Mouse (Mus musculus) brown adipose tissue, adult 24 weeks (tissue): ENCODE data around the gene Hba-a1. TPM values are rescaled to one million over a fixed set of nuclear protein-coding genes. Genes with fewer than 3 reads are reported as not detected.
"Not testable (repeated sequence)": the region's sequence is repeated elsewhere in the genome, so short reads cannot be mapped to it uniquely, and the experiment has no call there.

Experiments used
- H3K27ac ChIP-seq: fragments of 200-500 bp; replicated peaks from 2 replicates; pipeline ENCODE4 v1.5.1; 2012; ENCODE audit warnings: low read depth, mild to moderate bottlenecking, low read length
- H3K4me1 ChIP-seq: fragments of 200-500 bp; 2 replicates; pipeline ENCODE4 v1.6.1; 2012; ENCODE audit warnings: low read length, mixed read lengths; ENCODE audit not compliant: control insufficient read depth, insufficient read depth, insufficient read length
- H3K4me3 ChIP-seq: fragments of 200-500 bp; 2 replicates; pipeline ENCODE4 v1.5.1; 2012; ENCODE audit warnings: low read depth, mild to moderate bottlenecking, low read length, moderate library complexity; ENCODE audit not compliant: insufficient read depth
- polyA plus RNA-seq: library from polyadenylated mRNA; stranded (reverse); fragments of >200 nt; gene quantifications from 2 replicates; pipeline ENCODE4 v1.2.4, GENCODE M21; 2012; ENCODE audit not compliant: missing spikeins, insufficient read depth, insufficient read length

Gene Hba-a1
- polyA plus RNA-seq, result 66.6 and 483 TPM in 2 replicates

- not testable (repeated sequence) for H3K4me1 ChIP-seq, H3K27ac ChIP-seq, H3K4me3 ChIP-seq
Measured at GRCm38 (mm10) chr11:32283091-32283777, at the start of gene Hba-a1. Gene Hba-a1 (plus strand): TSS chr11:32283511.

GRCm38 (mm10) chr11:32233895-32234294 lies 49.4 kb upstream of the Hba-a1 start:
- no peak overlapping the region for H3K4me3 ChIP-seq
- no peaks in the 10 kb centered on the region for H3K4me1 ChIP-seq
- no peak overlapping the region for H3K27ac ChIP-seq

DNA sequence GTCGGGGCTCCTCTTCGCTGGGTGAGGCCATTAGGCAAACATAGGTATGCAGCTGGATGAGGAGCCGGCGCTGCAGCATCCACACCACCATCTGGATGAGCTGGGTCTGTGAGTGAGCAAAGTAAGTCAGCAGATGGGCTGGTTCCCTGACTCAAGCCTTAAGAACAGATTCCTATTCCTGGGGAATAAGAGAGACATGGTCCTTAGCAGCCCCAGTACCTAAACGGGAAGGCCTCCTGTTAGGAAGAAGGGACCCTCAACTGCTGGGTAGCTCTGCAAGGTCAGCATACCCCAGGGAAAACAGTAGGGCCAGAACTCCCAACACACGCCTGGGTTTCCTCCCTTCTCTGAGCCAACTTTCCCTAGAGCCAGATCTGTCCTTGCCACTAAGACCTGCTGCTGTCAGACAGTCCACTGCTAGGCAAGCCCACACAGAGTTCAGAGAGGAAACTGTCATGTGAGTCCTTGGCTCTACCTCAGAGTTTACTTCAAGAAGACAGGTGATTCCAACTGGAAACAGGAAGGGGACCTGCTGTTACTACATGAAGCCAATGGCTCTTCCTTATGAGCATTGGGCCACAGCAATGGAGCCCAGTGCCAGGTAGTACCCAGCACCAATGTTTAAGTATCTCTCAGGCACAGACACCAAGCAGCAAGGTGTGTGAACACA lies 48.4 kb upstream of the Hba-a1 start:
- Histone ChIP-seq H3K4me3 (no peak overlapping the region), H3K27ac (no peak overlapping the region), H3K4me1 (no peaks in the 10 kb centered on the region)

- no peak overlapping the region for H3K4me3 ChIP-seq
- no peak overlapping the region for H3K27ac ChIP-seq
- no peaks in the 10 kb centered on the region for H3K4me1 ChIP-seq
Measured at GRCm38 (mm10) chr11:32235646-32236045, 47.7 kb upstream of the Hba-a1 start.

DNA sequence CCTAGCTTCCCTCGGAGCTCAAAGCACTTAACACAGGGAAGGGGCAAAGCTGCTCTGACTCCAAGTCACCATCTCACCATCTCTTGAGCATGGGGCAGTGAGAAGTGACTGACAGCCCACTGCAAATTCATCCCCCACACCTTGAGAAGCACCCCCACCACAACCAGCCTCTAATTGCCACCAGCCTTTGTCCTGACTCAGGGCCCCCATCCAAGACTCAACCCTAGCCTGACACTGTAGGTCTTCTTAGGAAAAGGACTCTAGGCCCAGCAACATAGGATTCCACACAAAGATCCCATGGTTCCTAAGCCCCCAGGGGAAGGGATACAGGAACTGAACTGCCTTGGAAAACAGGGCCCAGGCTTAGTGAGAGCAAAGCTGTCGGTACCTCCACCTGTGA lies 47.2 kb upstream of the Hba-a1 start:
- Histone ChIP-seq H3K4me1 (no peaks in the 10 kb centered on the region), H3K27ac (no peak overlapping the region), H3K4me3 (no peak overlapping the region)

DNA sequence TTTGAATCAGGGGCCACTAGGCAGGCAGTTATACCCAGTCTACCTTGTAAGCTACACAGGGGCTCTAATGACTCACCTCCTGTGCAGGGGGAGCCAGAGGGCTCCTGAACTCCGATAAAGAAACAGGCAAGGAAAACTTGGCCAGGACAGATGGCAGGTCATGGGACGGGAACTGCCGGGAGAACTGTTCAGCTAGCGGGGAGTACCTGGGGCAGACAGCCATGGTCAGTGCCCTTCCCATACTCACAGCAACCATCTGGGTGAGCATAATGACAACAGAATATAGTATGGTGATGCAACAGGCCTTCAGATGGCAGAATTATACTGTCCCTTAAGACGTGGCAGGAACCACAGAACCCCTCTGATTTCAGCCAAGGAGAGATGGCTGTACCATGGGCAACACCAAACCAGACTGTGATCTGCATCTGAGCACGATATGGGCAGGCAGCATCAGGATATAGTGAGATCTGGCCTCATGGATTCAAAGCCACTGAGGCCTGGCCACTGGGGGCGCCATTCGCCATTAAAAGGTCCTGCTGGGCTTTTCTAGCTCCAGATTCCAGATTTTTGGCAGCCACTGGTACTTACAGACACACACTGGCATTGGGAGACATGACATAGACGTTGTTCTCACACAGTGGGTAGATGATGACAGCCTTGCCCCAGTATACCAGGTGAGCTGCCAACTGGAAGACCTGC lies 46.5 kb upstream of the Hba-a1 start:
- Histone ChIP-seq H3K27ac (no peak overlapping the region), H3K4me1 (no peaks in the 10 kb centered on the region)

DNA sequence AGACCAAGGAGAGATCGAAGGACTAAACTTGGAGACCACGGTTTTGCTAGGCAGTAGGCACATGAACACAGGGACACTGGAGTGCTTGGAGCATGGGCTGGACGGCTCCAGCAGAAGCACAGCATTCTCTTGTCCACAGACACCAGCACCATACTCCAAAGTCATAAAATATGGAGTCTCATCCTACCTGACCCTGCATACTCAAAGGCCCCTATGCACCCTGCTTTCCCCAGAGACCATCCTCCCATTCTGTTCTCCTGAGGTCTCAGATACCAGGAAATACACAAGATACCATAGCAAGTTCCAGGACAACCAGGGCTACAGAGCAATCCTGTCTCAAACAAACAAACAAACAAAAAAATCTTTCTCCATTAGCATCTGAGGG lies 45.9 kb upstream of the Hba-a1 start:
- no peak overlapping the region for H3K27ac ChIP-seq
- H3K4me3 ChIP-seq, result no peak overlapping the region
- no peaks in the 10 kb centered on the region for H3K4me1 ChIP-seq

More for the DNA sequence above, 46.5 kb upstream of the Hba-a1 start:
- H3K4me3 ChIP-seq, result no peak overlapping the region

DNA sequence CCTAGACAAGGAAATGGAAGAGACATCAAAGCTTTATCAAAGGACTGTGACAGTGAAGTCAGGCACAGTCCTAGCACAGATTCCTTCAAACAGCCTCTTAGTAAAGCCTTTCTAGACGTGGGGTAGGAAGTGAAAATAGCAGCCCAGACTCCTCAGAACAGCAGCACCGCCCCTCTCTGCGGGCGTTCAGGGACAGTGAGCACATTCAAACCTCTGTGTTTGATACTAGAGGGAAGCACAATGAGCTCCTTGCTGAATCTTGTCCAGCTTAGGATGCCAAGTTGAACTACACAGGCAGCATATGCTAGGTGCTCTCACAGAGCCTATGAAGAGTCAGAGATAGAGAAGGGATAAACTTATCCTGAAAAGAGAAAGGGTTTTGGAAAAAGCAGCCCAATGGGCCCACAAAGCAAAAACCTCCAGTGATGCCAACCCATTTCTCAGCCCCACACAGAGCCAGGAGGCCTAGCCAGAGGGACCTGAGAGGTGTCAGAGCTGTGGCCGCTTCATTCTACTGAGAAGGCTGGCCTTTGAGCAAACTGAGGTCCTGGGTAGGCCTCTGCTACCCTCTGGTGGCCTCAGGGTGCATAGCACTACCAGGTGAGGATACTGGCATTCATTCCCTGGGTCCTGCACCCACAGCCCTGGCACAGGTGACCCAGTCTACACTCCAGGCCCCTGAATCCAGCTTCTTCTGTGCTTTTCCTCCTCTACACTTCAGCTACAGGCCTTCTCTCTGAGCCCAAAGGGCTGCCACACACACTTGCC lies 45.0 kb upstream of the Hba-a1 start:
- no peak overlapping the region for H3K4me3 ChIP-seq
- no peaks in the 10 kb centered on the region for H3K4me1 ChIP-seq
- H3K27ac ChIP-seq, result no peak overlapping the region

DNA sequence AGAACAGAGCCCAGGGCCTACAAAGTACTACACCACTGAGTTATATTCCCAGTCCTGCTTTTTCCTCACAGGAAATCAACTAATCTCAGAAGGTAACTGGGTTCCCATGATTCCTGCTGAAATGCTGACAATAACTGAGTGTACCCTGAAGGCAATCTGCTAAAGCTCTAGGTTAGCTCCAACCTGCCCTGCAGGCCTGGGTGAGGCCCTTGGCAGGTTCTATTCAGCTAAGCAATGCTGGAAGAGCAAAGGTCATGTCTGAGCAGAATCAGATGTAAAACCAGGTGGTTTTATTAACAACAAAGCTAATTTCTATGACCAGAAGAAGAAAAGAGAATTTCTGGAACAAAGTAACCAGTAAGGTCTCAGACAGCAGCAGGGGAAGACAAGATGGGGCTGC lies 41.9 kb upstream of the Hba-a1 start:
- Histone ChIP-seq H3K4me3 (no peak overlapping the region), H3K4me1 (peaks cover 2% of the 10 kb centered on the region; the same call in 1 of the 2 replicates), H3K27ac (no peak overlapping the region)

GRCm38 (mm10) chr11:32242209-32242608 lies 41.1 kb upstream of the Hba-a1 start:
- Histone ChIP-seq H3K4me3 (no peak overlapping the region), H3K4me1 (peaks cover 2% of the 10 kb centered on the region; the same call in 1 of the 2 replicates), H3K27ac (no peak overlapping the region)

DNA sequence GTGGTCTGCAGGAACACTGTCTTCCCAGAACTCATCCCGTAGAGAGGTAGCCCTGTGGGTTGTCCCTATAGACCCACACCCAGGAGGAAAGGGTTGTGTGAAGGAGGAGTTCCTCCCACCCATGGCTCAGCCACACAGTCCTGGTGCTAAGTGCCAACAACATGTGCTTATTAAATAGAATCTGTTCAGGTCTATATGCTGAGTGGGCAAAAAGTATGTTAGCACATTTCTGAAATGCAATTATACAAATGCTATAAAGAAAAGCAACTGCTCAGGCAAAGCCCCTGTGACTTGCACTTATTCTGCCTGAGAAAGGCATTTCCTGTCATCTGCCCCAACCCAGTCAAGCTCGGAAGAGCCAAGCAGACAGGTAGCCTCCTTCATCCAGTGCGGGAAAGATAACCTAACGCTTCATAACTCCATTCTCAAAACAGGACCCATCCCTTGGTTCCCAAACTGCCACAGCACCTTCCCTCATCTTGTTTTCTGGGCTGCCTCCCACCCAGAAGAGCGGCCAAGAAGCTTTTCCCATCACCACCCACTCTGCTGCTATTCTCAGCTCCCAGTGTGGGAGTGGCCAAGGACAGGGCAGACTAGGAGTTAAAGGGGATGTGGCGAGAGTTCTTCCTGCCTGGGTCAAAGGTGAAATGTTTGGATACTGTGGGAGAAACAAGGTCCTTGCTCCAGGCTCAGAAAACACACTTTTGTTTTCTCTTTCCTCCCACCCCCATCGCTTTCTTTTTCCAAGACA lies 39.9 kb upstream of the Hba-a1 start:
- no peak overlapping the region for H3K4me3 ChIP-seq
- H3K4me1 ChIP-seq, result peaks cover 2% of the 10 kb centered on the region; the same call in 1 of the 2 replicates
- H3K27ac ChIP-seq, result peak overlapping the region; percentile 58; the same call in 1 of the 2 replicates

GRCm38 (mm10) chr11:32244064-32244463 lies 39.2 kb upstream of the Hba-a1 start:
- H3K27ac ChIP-seq, result peak overlapping the region; percentile 58
- H3K4me1 ChIP-seq, result peaks cover 2% of the 10 kb centered on the region; the same call in 1 of the 2 replicates
- H3K4me3 ChIP-seq, result no peak overlapping the region

DNA sequence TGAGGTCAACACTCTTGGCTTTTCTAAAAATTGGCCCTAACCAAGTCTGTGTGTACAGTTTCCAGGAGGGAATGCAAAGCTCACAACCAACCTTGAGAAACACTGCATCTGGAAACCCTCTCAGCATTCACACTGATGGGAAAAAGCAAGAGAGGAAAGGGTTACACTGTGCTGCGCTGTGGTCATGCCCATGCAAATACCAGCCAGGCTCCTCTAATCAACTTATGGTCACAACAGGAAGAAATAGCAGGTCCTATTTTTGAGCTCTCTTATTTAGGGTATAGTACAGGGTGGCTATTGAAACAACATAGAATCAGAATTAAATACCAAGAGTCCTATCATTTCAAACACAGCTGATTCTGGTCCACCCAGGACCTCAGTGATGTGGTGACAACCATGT lies 38.7 kb upstream of the Hba-a1 start:
- 0 out of 2 replicates have a peak overlapping the region, but pooled peaks have one; percentile 21 for H3K27ac ChIP-seq
- no peak overlapping the region for H3K4me3 ChIP-seq
- peaks cover 2% of the 10 kb centered on the region; the same call in 1 of the 2 replicates for H3K4me1 ChIP-seq

DNA sequence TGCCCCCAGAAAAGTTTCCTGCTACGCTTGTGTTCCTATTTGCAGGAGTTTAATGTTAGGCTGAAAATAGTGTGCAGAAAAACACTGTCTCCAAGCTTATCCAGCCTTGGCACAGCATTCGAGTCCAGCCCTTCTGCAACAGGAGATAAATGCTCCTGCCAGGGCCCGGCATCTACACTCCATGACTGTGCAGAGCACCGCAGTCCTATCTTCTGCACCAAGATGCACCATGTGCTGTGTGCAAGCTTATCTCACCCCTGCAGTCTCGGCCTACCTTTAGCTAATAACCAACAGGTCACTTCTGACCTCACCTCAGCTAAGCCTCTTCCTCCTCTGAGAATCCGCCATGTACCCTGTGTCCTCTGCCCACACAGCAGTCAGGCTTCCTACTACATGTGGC lies 37.7 kb upstream of the Hba-a1 start:
- Histone ChIP-seq H3K4me1 (peaks cover 2% of the 10 kb centered on the region; the same call in 1 of the 2 replicates), H3K4me3 (no peak overlapping the region), H3K27ac (no peak overlapping the region)
